Mouse (Mus musculus): ENCODE data around the gene 4933430I17Rik.
A peak's percentile ranks its signal among the peaks of the same experiment; 100 is the strongest.
"Not testable (repeated sequence)": the region's sequence is repeated elsewhere in the genome, so short reads cannot be mapped to it uniquely, and the experiment has no call there.

The 4933430I17Rik gene

GRCm38 (mm10) chr4:62544801-62545200, 19.6 kb downstream of the 4933430I17Rik start:
- no peak for DNase-seq (ENCODE audit: low spot score in 2 of 2)

GRCm38 (mm10) chr4:62551966-62552365, 26.8 kb downstream of the 4933430I17Rik start:
- no peak for DNase-seq (ENCODE audit: low spot score in 2 of 2)

- no peak for DNase-seq (ENCODE audit: low spot score in 2 of 2)
Observed at GRCm38 (mm10) chr4:62557436-62557835, 32.3 kb downstream of the 4933430I17Rik start.

GRCm38 (mm10) chr4:62559797-62560329, 34.7 kb downstream of the 4933430I17Rik start, which contains the start of gene Rgs3:
Rgs3 (plus strand) TSS chr4:62559847.
- DNase-seq (ENCODE audit: low spot score in 2 of 2): no peak

GRCm38 (mm10) chr4:62560963-62561629, 35.9 kb downstream of the 4933430I17Rik start:
- DNase-seq (ENCODE audit: low spot score in 2 of 2): peak; percentile 83 to 87

GRCm38 (mm10) chr4:62561630-62562001, 36.4 kb downstream of the 4933430I17Rik start:
- no peak for DNase-seq (ENCODE audit: low spot score in 2 of 2)

- DNase-seq (ENCODE audit: low spot score in 2 of 2): no peak
Observed at GRCm38 (mm10) chr4:62562006-62562405, 36.8 kb downstream of the 4933430I17Rik start.

- DNase-seq (ENCODE audit: low spot score in 2 of 2): no peak
Observed at GRCm38 (mm10) chr4:62566530-62566929, 41.4 kb downstream of the 4933430I17Rik start.

- no peak for DNase-seq (ENCODE audit: low spot score in 2 of 2)
Observed at GRCm38 (mm10) chr4:62567696-62568095, 42.5 kb downstream of the 4933430I17Rik start.

- DNase-seq (ENCODE audit: low spot score in 2 of 2): no peak
Observed at GRCm38 (mm10) chr4:62568359-62568758, 43.2 kb downstream of the 4933430I17Rik start.

- DNase-seq (ENCODE audit: low spot score in 2 of 2): no peak
Observed at GRCm38 (mm10) chr4:62569603-62570002, 44.4 kb downstream of the 4933430I17Rik start.

GRCm38 (mm10) chr4:62570029-62570428, 44.9 kb downstream of the 4933430I17Rik start:
- no peak for DNase-seq (ENCODE audit: low spot score in 2 of 2)

GRCm38 (mm10) chr4:62582365-62583264, 57.4 kb downstream of the 4933430I17Rik start:
- DNase-seq (ENCODE audit: low spot score in 2 of 2): peak; percentile 58 to 64

- peak; percentile 36 to 48 for DNase-seq (ENCODE audit: low spot score in 2 of 2)
Observed at GRCm38 (mm10) chr4:62583265-62584092, 58.3 kb downstream of the 4933430I17Rik start.

- no peak for DNase-seq (ENCODE audit: low spot score in 2 of 2)
Observed at GRCm38 (mm10) chr4:62587067-62587466, 61.9 kb downstream of the 4933430I17Rik start.

- no peak for DNase-seq (ENCODE audit: low spot score in 2 of 2)
Observed at GRCm38 (mm10) chr4:62590878-62591277, 65.7 kb downstream of the 4933430I17Rik start.

- DNase-seq (ENCODE audit: low spot score in 2 of 2): no peak
Observed at GRCm38 (mm10) chr4:62591326-62591725, 66.2 kb downstream of the 4933430I17Rik start.

- DNase-seq (ENCODE audit: low spot score in 2 of 2): not testable (repeated sequence)
Observed at GRCm38 (mm10) chr4:62593546-62594240, 68.5 kb downstream of the 4933430I17Rik start.

- no peak for DNase-seq (ENCODE audit: low spot score in 2 of 2)
Observed at GRCm38 (mm10) chr4:62594442-62594841, 69.3 kb downstream of the 4933430I17Rik start.

GRCm38 (mm10) chr4:62596051-62596450, 70.9 kb downstream of the 4933430I17Rik start:
- DNase-seq (ENCODE audit: low spot score in 2 of 2): no peak

Data from right cerebral cortex, adult 2 months (tissue).